Mouse (Mus musculus): ENCODE data around the gene Shank2. TPM values are rescaled to one million over a fixed set of nuclear protein-coding genes. Genes with fewer than 3 reads are reported as not detected.

Shank2 gene
- polyA plus RNA-seq, 1 experiment from 2014 or later, result 1.6 TPM

GRCm38 (mm10) chr7:144407675-144408074 lies 405.9 kb downstream of the Shank2 start:
- no peaks in the 10 kb centered on the region for H3K36me3 ChIP-seq (ENCODE audit: control insufficient read depth, insufficient read depth, low read length)
- WGBS, result 41% methylated on average over 4 of the region's 4 CpGs
- H3K9me3 ChIP-seq (replicated peaks; ENCODE audit: control insufficient read depth, low read length), result no peaks in the 10 kb centered on the region
- no peak overlapping the region for H3K4me3 ChIP-seq (replicated peaks; ENCODE audit: low read length)
- no peaks in the 10 kb centered on the region for H3K27me3 ChIP-seq (ENCODE audit: control insufficient read depth, insufficient read depth, low read length)
- H3K4me2 ChIP-seq (ENCODE audit: low read depth, low read length), result no peak overlapping the region
- no peak overlapping the region for H3K27ac ChIP-seq (ENCODE audit: low read length)
- no peak for ATAC-seq (ENCODE audit: insufficient read depth, low FRiP score)
- 0 out of 2 replicates have a peak, but pooled peaks cover 6% of the 10 kb centered on the region for H3K4me1 ChIP-seq (ENCODE audit: control insufficient read depth, insufficient read depth, low read length)
- no peak overlapping the region for H3K9ac ChIP-seq (ENCODE audit: low read length)

GRCm38 (mm10) chr7:144408464-144409000 lies 406.8 kb downstream of the Shank2 start:
- Histone ChIP-seq H3K9me3 (replicated peaks; ENCODE audit: control insufficient read depth, low read length) (no peaks in the 10 kb centered on the region), H3K36me3 (ENCODE audit: control insufficient read depth, insufficient read depth, low read length) (no peaks in the 10 kb centered on the region), H3K9ac (ENCODE audit: low read length) (no peak overlapping the region), H3K4me2 (ENCODE audit: low read depth, low read length) (no peak overlapping the region), H3K27ac (ENCODE audit: low read length) (no peak overlapping the region), H3K4me3 (replicated peaks; ENCODE audit: low read length) (no peak overlapping the region), H3K27me3 (ENCODE audit: control insufficient read depth, insufficient read depth, low read length) (no peaks in the 10 kb centered on the region), H3K4me1 (ENCODE audit: control insufficient read depth, insufficient read depth, low read length) (0 out of 2 replicates have a peak, but pooled peaks cover 6% of the 10 kb centered on the region)
- WGBS, result 90% methylated on average over 2 of the region's 2 CpGs
- ATAC-seq (ENCODE audit: insufficient read depth, low FRiP score), result no peak

GRCm38 (mm10) chr7:144409682-144410081 lies 408.0 kb downstream of the Shank2 start:
- Histone ChIP-seq H3K9ac (ENCODE audit: low read length) (no peak overlapping the region), H3K27ac (ENCODE audit: low read length) (no peak overlapping the region), H3K9me3 (replicated peaks; ENCODE audit: control insufficient read depth, low read length) (no peaks in the 10 kb centered on the region), H3K4me1 (ENCODE audit: control insufficient read depth, insufficient read depth, low read length) (peaks cover 7% of the 10 kb centered on the region; the same call in 1 of the 2 replicates), H3K4me2 (ENCODE audit: low read depth, low read length) (no peak overlapping the region), H3K36me3 (ENCODE audit: control insufficient read depth, insufficient read depth, low read length) (no peaks in the 10 kb centered on the region), H3K4me3 (replicated peaks; ENCODE audit: low read length) (no peak overlapping the region), H3K27me3 (ENCODE audit: control insufficient read depth, insufficient read depth, low read length) (no peaks in the 10 kb centered on the region)
- WGBS, result 77% methylated on average over 18 of the region's 18 CpGs
- no peak for ATAC-seq (ENCODE audit: insufficient read depth, low FRiP score)

- 37% methylated on average over 22 of the region's 22 CpGs for WGBS
These were observed 410.5 kb downstream of the Shank2 start for GRCm38 (mm10) chr7:144411967-144412906.

GRCm38 (mm10) chr7:144414632-144415031 lies 412.9 kb downstream of the Shank2 start:
- Histone ChIP-seq H3K4me2 (ENCODE audit: low read depth, low read length) (no peak overlapping the region), H3K4me1 (ENCODE audit: control insufficient read depth, insufficient read depth, low read length) (peaks cover 21% of the 10 kb centered on the region), H3K27me3 (ENCODE audit: control insufficient read depth, insufficient read depth, low read length) (no peaks in the 10 kb centered on the region), H3K4me3 (replicated peaks; ENCODE audit: low read length) (no peak overlapping the region), H3K9me3 (replicated peaks; ENCODE audit: control insufficient read depth, low read length) (no peaks in the 10 kb centered on the region), H3K27ac (ENCODE audit: low read length) (no peak overlapping the region), H3K9ac (ENCODE audit: low read length) (no peak overlapping the region), H3K36me3 (ENCODE audit: control insufficient read depth, insufficient read depth, low read length) (no peaks in the 10 kb centered on the region)
- 59% methylated on average over 5 of the region's 5 CpGs for WGBS
- peak; percentile 27; the same call in 1 of the 2 replicates for ATAC-seq (ENCODE audit: insufficient read depth, low FRiP score)

More at GRCm38 (mm10) chr7:144411967-144412906, 410.5 kb downstream of the Shank2 start:
- Histone ChIP-seq H3K4me2 (ENCODE audit: low read depth, low read length) (no peak overlapping the region), H3K4me1 (ENCODE audit: control insufficient read depth, insufficient read depth, low read length) (peaks cover 12% of the 10 kb centered on the region; the same call in 1 of the 2 replicates), H3K9me3 (replicated peaks; ENCODE audit: control insufficient read depth, low read length) (no peaks in the 10 kb centered on the region), H3K9ac (ENCODE audit: low read length) (no peak overlapping the region), H3K36me3 (ENCODE audit: control insufficient read depth, insufficient read depth, low read length) (no peaks in the 10 kb centered on the region), H3K27ac (ENCODE audit: low read length) (peak overlapping the region; percentile 10; the same call in 1 of the 2 replicates), H3K4me3 (replicated peaks; ENCODE audit: low read length) (no peak overlapping the region), H3K27me3 (ENCODE audit: control insufficient read depth, insufficient read depth, low read length) (no peaks in the 10 kb centered on the region)
- no peak for ATAC-seq (ENCODE audit: insufficient read depth, low FRiP score)

GRCm38 (mm10) chr7:144415795-144416194 lies 414.1 kb downstream of the Shank2 start:
- no peak overlapping the region for H3K4me3 ChIP-seq (replicated peaks; ENCODE audit: low read length)
- no peak overlapping the region for H3K4me2 ChIP-seq (ENCODE audit: low read depth, low read length)
- 68% methylated on average over 4 of the region's 4 CpGs for WGBS
- no peak overlapping the region for H3K27ac ChIP-seq (ENCODE audit: low read length)
- H3K27me3 ChIP-seq (ENCODE audit: control insufficient read depth, insufficient read depth, low read length), result no peaks in the 10 kb centered on the region
- ATAC-seq (ENCODE audit: insufficient read depth, low FRiP score), result 0 out of 2 replicates have a peak, but pooled peaks have one; percentile 12
- no peaks in the 10 kb centered on the region for H3K36me3 ChIP-seq (ENCODE audit: control insufficient read depth, insufficient read depth, low read length)
- H3K9ac ChIP-seq (ENCODE audit: low read length), result no peak overlapping the region
- H3K4me1 ChIP-seq (ENCODE audit: control insufficient read depth, insufficient read depth, low read length), result peaks cover 21% of the 10 kb centered on the region
- no peaks in the 10 kb centered on the region for H3K9me3 ChIP-seq (replicated peaks; ENCODE audit: control insufficient read depth, low read length)

GRCm38 (mm10) chr7:144417234-144417633 lies 415.5 kb downstream of the Shank2 start:
- no peaks in the 10 kb centered on the region for H3K9me3 ChIP-seq (replicated peaks; ENCODE audit: control insufficient read depth, low read length)
- H3K4me3 ChIP-seq (replicated peaks; ENCODE audit: low read length), result no peak overlapping the region
- 50% methylated on average over 2 of the region's 2 CpGs for WGBS
- H3K27me3 ChIP-seq (ENCODE audit: control insufficient read depth, insufficient read depth, low read length), result no peaks in the 10 kb centered on the region
- H3K36me3 ChIP-seq (ENCODE audit: control insufficient read depth, insufficient read depth, low read length), result no peaks in the 10 kb centered on the region
- ATAC-seq (ENCODE audit: insufficient read depth, low FRiP score), result no peak
- 0 out of 2 replicates have a peak overlapping the region, but pooled peaks have one; percentile 22 for H3K4me2 ChIP-seq (ENCODE audit: low read depth, low read length)
- H3K27ac ChIP-seq (ENCODE audit: low read length), result 0 out of 2 replicates have a peak overlapping the region, but pooled peaks have one; percentile 31
- no peak overlapping the region for H3K9ac ChIP-seq (ENCODE audit: low read length)
- H3K4me1 ChIP-seq (ENCODE audit: control insufficient read depth, insufficient read depth, low read length), result peaks cover 17% of the 10 kb centered on the region

GRCm38 (mm10) chr7:144417644-144418343 lies 416.1 kb downstream of the Shank2 start:
- peak; percentile 86; the same call in 1 of the 2 replicates for ATAC-seq (ENCODE audit: insufficient read depth, low FRiP score)
- Histone ChIP-seq H3K27me3 (ENCODE audit: control insufficient read depth, insufficient read depth, low read length) (no peaks in the 10 kb centered on the region), H3K36me3 (ENCODE audit: control insufficient read depth, insufficient read depth, low read length) (no peaks in the 10 kb centered on the region), H3K4me3 (replicated peaks; ENCODE audit: low read length) (no peak overlapping the region), H3K4me1 (ENCODE audit: control insufficient read depth, insufficient read depth, low read length) (peaks cover 15% of the 10 kb centered on the region), H3K27ac (ENCODE audit: low read length) (peak overlapping the region; percentile 85), H3K9ac (ENCODE audit: low read length) (no peak overlapping the region; the same call in 1 of the 2 replicates), H3K4me2 (ENCODE audit: low read depth, low read length) (peak overlapping the region; percentile 22; the same call in 1 of the 2 replicates), H3K9me3 (replicated peaks; ENCODE audit: control insufficient read depth, low read length) (no peaks in the 10 kb centered on the region)
- 24% methylated on average over 16 of the region's 16 CpGs for WGBS

Measured in stomach, embryonic 16.5 days (tissue).